Mouse (Mus musculus) heart, postnatal 0 days (tissue): ENCODE measurements at regions not wholly inside any gene's neighbourhood (a gene's known extent, or its start where the extent isn't known, plus 50 kb on each side); places are given as distances from the start of the nearest gene placed in this dataset.

Experiments used
- CTCF ChIP-seq: IDR thresholded peaks from 2 replicates; pipeline ENCODE4 v1.5.1; 2016; ENCODE audit warnings: antibody characterized with exemption, control low read depth, low read depth
- EP300 ChIP-seq: IDR thresholded peaks from 2 replicates; pipeline ENCODE4 v1.6.1; 2016; ENCODE audit warnings: antibody characterized with exemption, low read depth

DNA sequence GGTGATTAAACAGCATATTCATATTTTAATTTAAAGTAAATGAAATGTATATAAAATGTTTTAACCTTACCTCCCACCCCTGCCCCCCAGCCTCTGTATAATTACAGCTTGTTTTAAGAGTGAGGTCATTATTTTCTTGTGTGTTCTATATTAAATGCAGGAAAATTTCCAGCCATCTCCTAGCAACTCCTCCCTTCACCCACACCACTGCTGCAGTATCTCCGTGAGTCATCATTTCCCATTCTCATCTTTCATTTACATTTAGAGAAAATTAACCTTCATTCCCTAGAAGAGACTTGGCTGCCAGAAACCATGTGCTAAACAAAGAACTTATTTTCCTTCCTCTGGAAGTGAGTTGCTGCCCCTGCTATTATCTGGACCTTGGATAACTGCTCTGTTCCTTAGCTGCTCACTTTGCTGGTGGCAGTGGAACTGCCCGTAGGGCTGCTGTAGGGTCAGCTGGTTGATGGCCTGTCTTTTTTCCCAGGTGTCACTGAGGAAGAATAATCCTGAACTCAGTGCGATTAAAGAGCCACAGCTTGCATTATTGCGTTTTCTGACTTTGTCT lies 467.6 kb downstream of the Mdfic start:
- no peak for TF ChIP-seq CTCF
- no peak for TF ChIP-seq EP300
